In the genomic region with DNA sequence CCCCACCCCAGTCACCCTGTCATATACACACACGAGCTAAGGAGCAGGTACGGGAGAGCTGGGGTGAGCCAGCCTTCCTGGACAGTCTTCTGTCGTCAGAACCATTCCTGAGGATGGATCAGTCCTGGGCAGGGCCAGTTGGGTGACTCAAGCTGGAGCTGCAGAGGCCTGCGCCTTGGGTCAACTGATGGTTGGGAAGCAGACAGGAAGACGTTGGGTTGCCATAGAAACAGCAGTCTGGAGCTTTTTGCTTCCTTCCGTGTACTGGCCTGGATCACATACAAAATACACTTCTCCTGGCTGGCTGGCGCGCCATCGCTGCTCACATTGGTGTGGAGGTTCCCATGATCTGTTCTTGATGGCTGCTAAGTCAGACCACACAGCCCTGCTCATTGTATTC, we compare ENCODE assay signal across 30 mouse cellular contexts. TPM values are rescaled to one million over a fixed set of nuclear protein-coding genes. Genes with fewer than 3 reads are reported as not detected.
A peak's percentile ranks its signal among the peaks of the same experiment; 100 is the strongest.
DNase-seq lines count a peak whose midpoint lies in the region; ATAC-seq and TF ChIP-seq lines count a peak whose summit lies in the region.
"Had no signal": no experiment of that assay in that cellular context is flagged by ENCODE, and none has a peak within 500 bp of the region (broad histone marks: within the 10 kb centered on the region; RNA-seq: fewer than 3 reads in every experiment).

No protein-coding gene starts in this region.

- H3K9me3 ChIP-seq in forebrain, embryonic 15.5 days, result no peaks in the 10 kb centered on the region
- no peaks in the 10 kb centered on the region for H3K9me3 ChIP-seq in forebrain, embryonic 14.5 days (replicated peaks; ENCODE audit: control insufficient read depth, low read length)
- no peaks in the 10 kb centered on the region for H3K9me3 ChIP-seq in lung, embryonic 14.5 days (ENCODE audit: low read depth, low read length)
- no peaks in the 10 kb centered on the region for H3K9me3 ChIP-seq in midbrain, postnatal 0 days (ENCODE audit: low read length)
- H3K9me3 ChIP-seq: G1E; heart, embryonic 12.5 days; hindbrain, embryonic 13.5 days; intestine, embryonic 15.5 days; limb, embryonic 15.5 days; neural tube, embryonic 12.5 days had no signal

- no peak for TF ChIP-seq CTCF in lung, embryonic 14.5 days (IDR thresholded peaks at IDR 0.05; ENCODE audit: low read depth)
- no peak for TF ChIP-seq CTCF in midbrain, postnatal 0 days (IDR thresholded peaks at IDR 0.05)

- 0 out of 2 replicates have a peak, but pooled peaks have one; percentile 16 for ATAC-seq in forebrain, embryonic 15.5 days (replicated peaks)
- ATAC-seq in forebrain, embryonic 14.5 days, result no peak
- ATAC-seq in lung, embryonic 14.5 days (ENCODE audit: insufficient read depth), result no peak
- peak; percentile 33 for ATAC-seq in midbrain, postnatal 0 days (ENCODE audit: low FRiP score)
- ATAC-seq in frontal cortex, adult (ENCODE audit: low TSS enrichment), result no peak
- ATAC-seq: activated CD4-positive, CD25-positive, alpha-beta regulatory T cell, adult 4 months; CD4-positive, CD25-positive, alpha-beta regulatory T cell, adult 4 months; intestine, embryonic 15.5 days had no signal

- no peaks in the 10 kb centered on the region for H3K4me1 ChIP-seq in forebrain, embryonic 15.5 days
- no peaks in the 10 kb centered on the region for H3K4me1 ChIP-seq in forebrain, embryonic 14.5 days (ENCODE audit: control insufficient read depth, insufficient read depth, low read length)
- H3K4me1 ChIP-seq in lung, embryonic 14.5 days (ENCODE audit: insufficient read depth), result no peaks in the 10 kb centered on the region; the same call in 1 of the 2 replicates
- H3K4me1 ChIP-seq in midbrain, postnatal 0 days (ENCODE audit: insufficient read depth, low read length), result peaks cover 8% of the 10 kb centered on the region; the same call in 1 of the 2 replicates
- H3K4me1 ChIP-seq: neural tube, embryonic 12.5 days had no signal

- H3K27ac ChIP-seq in forebrain, embryonic 15.5 days (replicated peaks), result no peak overlapping the region
- H3K27ac ChIP-seq in forebrain, embryonic 14.5 days (ENCODE audit: low read depth, low read length), result no peak overlapping the region
- H3K27ac ChIP-seq in lung, embryonic 14.5 days (ENCODE audit: low read depth), result peak overlapping the region; percentile 80
- peak overlapping the region; percentile 63; the same call in 1 of the 2 replicates for H3K27ac ChIP-seq in midbrain, postnatal 0 days (ENCODE audit: low read depth, low read length)
- H3K27ac ChIP-seq: hindbrain, embryonic 13.5 days; intestine, embryonic 15.5 days; limb, embryonic 15.5 days; liver, embryonic 14.5 days; neural tube, embryonic 12.5 days had no signal

- no peaks in the 10 kb centered on the region for H3K27me3 ChIP-seq in forebrain, embryonic 15.5 days
- H3K27me3 ChIP-seq in forebrain, embryonic 14.5 days (replicated peaks; ENCODE audit: control insufficient read depth, insufficient read depth, low read length), result no peaks in the 10 kb centered on the region
- H3K27me3 ChIP-seq in lung, embryonic 14.5 days (ENCODE audit: insufficient read depth, low read length), result no peaks in the 10 kb centered on the region
- H3K27me3 ChIP-seq in midbrain, postnatal 0 days (ENCODE audit: insufficient read depth, low read length), result no peaks in the 10 kb centered on the region

- H3K4me2 ChIP-seq in forebrain, embryonic 15.5 days (replicated peaks), result no peak overlapping the region
- no peak overlapping the region for H3K4me2 ChIP-seq in forebrain, embryonic 14.5 days (ENCODE audit: low read length)
- H3K4me2 ChIP-seq in lung, embryonic 14.5 days, result peak overlapping the region; percentile 47; the same call in 1 of the 2 replicates
- H3K4me2 ChIP-seq in midbrain, postnatal 0 days (ENCODE audit: low read depth, low read length, poor library complexity, severe bottlenecking), result no peak overlapping the region
- H3K4me2 ChIP-seq: hindbrain, embryonic 13.5 days; intestine, embryonic 15.5 days; limb, embryonic 15.5 days; neural tube, embryonic 12.5 days had no signal

- WGBS in forebrain, embryonic 15.5 days, result 73% methylated on average over 9 of the region's 9 CpGs
- WGBS in forebrain, embryonic 14.5 days, result 85% methylated on average over 9 of the region's 9 CpGs
- WGBS in lung, embryonic 14.5 days, result 56% methylated on average over 9 of the region's 9 CpGs
- WGBS in midbrain, postnatal 0 days, result 61% methylated on average over 9 of the region's 9 CpGs

- H3K36me3 ChIP-seq in forebrain, embryonic 15.5 days, result 0 out of 2 replicates have a peak, but pooled peaks cover 5% of the 10 kb centered on the region
- peaks cover 17% of the 10 kb centered on the region for H3K36me3 ChIP-seq in forebrain, embryonic 14.5 days (ENCODE audit: control insufficient read depth, insufficient read depth, low read length)
- H3K36me3 ChIP-seq in lung, embryonic 14.5 days (ENCODE audit: insufficient read depth), result peaks cover 21% of the 10 kb centered on the region; the same call in 1 of the 2 replicates
- H3K36me3 ChIP-seq in midbrain, postnatal 0 days (ENCODE audit: insufficient read depth, low read length), result peaks cover 46% of the 10 kb centered on the region

- no peak overlapping the region for H3K9ac ChIP-seq in forebrain, embryonic 15.5 days (replicated peaks)
- no peak overlapping the region for H3K9ac ChIP-seq in forebrain, embryonic 14.5 days (ENCODE audit: low read length)
- no peak overlapping the region for H3K9ac ChIP-seq in lung, embryonic 14.5 days
- H3K9ac ChIP-seq in midbrain, postnatal 0 days (replicated peaks; ENCODE audit: low read length, poor library complexity, severe bottlenecking), result no peak overlapping the region
- H3K9ac ChIP-seq: heart, embryonic 12.5 days; hindbrain, embryonic 13.5 days; intestine, embryonic 15.5 days; limb, embryonic 15.5 days; liver, embryonic 14.5 days; neural tube, embryonic 12.5 days had no signal

- no peak for DNase-seq in forebrain, embryonic 14.5 days (ENCODE audit: low spot score)
- DNase-seq in lung, embryonic 14.5 days, result no peak
- no peak for DNase-seq in lung, adult 18-20 months
- peak; percentile 16 for DNase-seq in right cerebral cortex, postnatal 14 days
- no peak for DNase-seq in right cerebral cortex, adult 18-20 months
- peak; percentile 64 for DNase-seq in midbrain, postnatal 0 days (ENCODE audit: low spot score)
- DNase-seq: adrenal gland, postnatal 10 days; cerebellum, adult 9-10 months; gastrocnemius, postnatal 25 days; heart, adult 18-20 months; heart, postnatal 10 days; kidney, adult 9 months; kidney, postnatal 14 days; left cerebral cortex, postnatal 4 days; thymus, postnatal 25 days had no signal

- H3K4me3 ChIP-seq in forebrain, embryonic 15.5 days, result no peak overlapping the region
- no peak overlapping the region for H3K4me3 ChIP-seq in forebrain, embryonic 14.5 days (ENCODE audit: low read depth, low read length)
- H3K4me3 ChIP-seq in lung, embryonic 14.5 days (ENCODE audit: low read depth, low read length), result no peak overlapping the region
- no peak overlapping the region for H3K4me3 ChIP-seq in midbrain, postnatal 0 days (ENCODE audit: low read depth, low read length)
- H3K4me3 ChIP-seq: heart, embryonic 12.5 days; hindbrain, embryonic 13.5 days; intestine, embryonic 15.5 days; limb, embryonic 15.5 days; neural tube, embryonic 12.5 days had no signal

RNA-seq across cellular contexts. Expression of a gene that starts 7.3 kb away (rescaled TPM):
- 0.88 and 0.97 TPM in 2 replicates for polyA plus RNA-seq in forebrain, embryonic 15.5 days (2015; fragmentation: Nextera tagmentation; extraction: Ambion mirVana)
- polyA plus RNA-seq in forebrain, embryonic 14.5 days (2014; fragmentation: Nextera tagmentation; extraction: Ambion mirVana), result 0.42 and 0.62 TPM in 2 replicates
- polyA plus RNA-seq in lung, embryonic 14.5 days (2014; fragmentation: Nextera tagmentation; extraction: Ambion mirVana), result 1.5 TPM in 1 of 2 replicates, not detected in the other
- total RNA-seq in midbrain, postnatal 0 days (2014; rRNA removed), result 2.5 and 3.2 TPM in 2 replicates
- polyA plus RNA-seq in midbrain, postnatal 0 days (2015; fragmentation: Nextera tagmentation; extraction: Ambion mirVana), result 2.2 and 3.2 TPM in 2 replicates
- total RNA-seq: G1E; megakaryocyte-erythroid progenitor cell, adult 5-6 weeks had no signal
- polyA plus RNA-seq: activated CD4-positive, CD25-positive, alpha-beta regulatory T cell, adult 4 months; CD4-positive, CD25-positive, alpha-beta regulatory T cell, adult 4 months had no signal

RNA-seq across cellular contexts. Expression of a gene that starts 7.5 kb away (rescaled TPM):
- polyA plus RNA-seq in forebrain, embryonic 15.5 days (2015; fragmentation: Nextera tagmentation; extraction: Ambion mirVana), result 0.33 and 0.73 TPM in 2 replicates
- 4.7 and 4.8 TPM in 2 replicates for polyA plus RNA-seq in forebrain, embryonic 14.5 days (2014; fragmentation: Nextera tagmentation; extraction: Ambion mirVana)
- 1.1 and 1.3 TPM in 2 replicates for polyA plus RNA-seq in lung, embryonic 14.5 days (2014; fragmentation: Nextera tagmentation; extraction: Ambion mirVana)
- 5.2 and 5.8 TPM in 2 replicates for total RNA-seq in midbrain, postnatal 0 days (2014; rRNA removed)
- 0.56 and 0.90 TPM in 2 replicates for polyA plus RNA-seq in midbrain, postnatal 0 days (2015; fragmentation: Nextera tagmentation; extraction: Ambion mirVana)
- polyA plus RNA-seq: activated CD4-positive, CD25-positive, alpha-beta regulatory T cell, adult 4 months; CD4-positive, CD25-positive, alpha-beta regulatory T cell, adult 4 months had no signal

RNA-seq across cellular contexts. Expression of a gene that starts 13.0 kb away (rescaled TPM):
- polyA plus RNA-seq in forebrain, embryonic 15.5 days (2015; fragmentation: Nextera tagmentation; extraction: Ambion mirVana), result 18.0 and 23.2 TPM in 2 replicates
- polyA plus RNA-seq in forebrain, embryonic 14.5 days (2014; fragmentation: Nextera tagmentation; extraction: Ambion mirVana), result 16.1 and 17.4 TPM in 2 replicates
- polyA plus RNA-seq in lung, embryonic 14.5 days (2014; fragmentation: Nextera tagmentation; extraction: Ambion mirVana), result 5.1 and 5.3 TPM in 2 replicates
- 128 and 165 TPM in 2 replicates for total RNA-seq in midbrain, postnatal 0 days (2014; rRNA removed)
- 68.9 and 75.7 TPM in 2 replicates for polyA plus RNA-seq in midbrain, postnatal 0 days (2015; fragmentation: Nextera tagmentation; extraction: Ambion mirVana)
- polyA plus RNA-seq: activated CD4-positive, CD25-positive, alpha-beta regulatory T cell, adult 4 months had no signal

RNA-seq across cellular contexts. Expression of a gene that starts 13.6 kb away (rescaled TPM):
- polyA plus RNA-seq in forebrain, embryonic 15.5 days (2015; fragmentation: Nextera tagmentation; extraction: Ambion mirVana), result 258 and 266 TPM in 2 replicates
- polyA plus RNA-seq in forebrain, embryonic 14.5 days (2014; fragmentation: Nextera tagmentation; extraction: Ambion mirVana), result 309 and 324 TPM in 2 replicates
- 433 and 434 TPM in 2 replicates for polyA plus RNA-seq in lung, embryonic 14.5 days (2014; fragmentation: Nextera tagmentation; extraction: Ambion mirVana)
- 117 and 136 TPM in 2 replicates for total RNA-seq in midbrain, postnatal 0 days (2014; rRNA removed)
- 334 and 339 TPM in 2 replicates for polyA plus RNA-seq in midbrain, postnatal 0 days (2015; fragmentation: Nextera tagmentation; extraction: Ambion mirVana)

RNA-seq across cellular contexts. Expression of a gene that starts 24.8 kb away (rescaled TPM):
- not detected in 2 replicates for polyA plus RNA-seq in forebrain, embryonic 15.5 days (2015; fragmentation: Nextera tagmentation; extraction: Ambion mirVana)
- polyA plus RNA-seq in forebrain, embryonic 14.5 days (2014; fragmentation: Nextera tagmentation; extraction: Ambion mirVana), result not detected in 2 replicates
- polyA plus RNA-seq in lung, embryonic 14.5 days (2014; fragmentation: Nextera tagmentation; extraction: Ambion mirVana), result 7.6 and 9.1 TPM in 2 replicates
- total RNA-seq in midbrain, postnatal 0 days (2014; rRNA removed), result 0.27 and 1.5 TPM in 2 replicates
- polyA plus RNA-seq in midbrain, postnatal 0 days (2015; fragmentation: Nextera tagmentation; extraction: Ambion mirVana), result 0.19 TPM in 1 of 2 replicates, not detected in the other
- total RNA-seq: adrenal gland, postnatal 10 days; G1E; gastrocnemius, postnatal 25 days; heart, adult 18-20 months; heart, postnatal 10 days; layer of hippocampus, adult 18-20 months; layer of hippocampus, postnatal 14 days; left cerebral cortex, adult 8-10 months; left cerebral cortex, postnatal 4 days; megakaryocyte-erythroid progenitor cell, adult 5-6 weeks had no signal
- polyA plus RNA-seq: activated CD4-positive, CD25-positive, alpha-beta regulatory T cell, adult 4 months; CD4-positive, CD25-positive, alpha-beta regulatory T cell, adult 4 months; G1E; heart, embryonic 12.5 days; hindbrain, embryonic 13.5 days; liver, embryonic 14.5 days; neural tube, embryonic 12.5 days had no signal

Comparison
In these comparisons a context has a peak if more than half of its experiments do, and no peak if none do; other contexts are left out.
1. ATAC-seq: peak in forebrain, embryonic 15.5 days (single experiment) and midbrain, postnatal 0 days (single experiment); none in forebrain, embryonic 14.5 days (single experiment), lung, embryonic 14.5 days (single experiment) and frontal cortex, adult (single experiment).
2. DNase-seq: peak in right cerebral cortex, postnatal 14 days (single experiment) and midbrain, postnatal 0 days (single experiment); none in forebrain, embryonic 14.5 days (single experiment), lung, embryonic 14.5 days (single experiment), lung, adult 18-20 months (0 of 2) and right cerebral cortex, adult 18-20 months (single experiment).
3. H3K27ac ChIP-seq: peak in lung, embryonic 14.5 days (single experiment) and midbrain, postnatal 0 days (single experiment); none in forebrain, embryonic 15.5 days (single experiment) and forebrain, embryonic 14.5 days (single experiment).